Mouse (Mus musculus): ENCODE measurements around the gene Tspan10. TPM values are rescaled to one million over a fixed set of nuclear protein-coding genes. Genes with fewer than 3 reads are reported as not detected.

Tspan10 gene
- polyA plus RNA-seq, 1 experiment from 2014 or later, result not detected

DNA sequence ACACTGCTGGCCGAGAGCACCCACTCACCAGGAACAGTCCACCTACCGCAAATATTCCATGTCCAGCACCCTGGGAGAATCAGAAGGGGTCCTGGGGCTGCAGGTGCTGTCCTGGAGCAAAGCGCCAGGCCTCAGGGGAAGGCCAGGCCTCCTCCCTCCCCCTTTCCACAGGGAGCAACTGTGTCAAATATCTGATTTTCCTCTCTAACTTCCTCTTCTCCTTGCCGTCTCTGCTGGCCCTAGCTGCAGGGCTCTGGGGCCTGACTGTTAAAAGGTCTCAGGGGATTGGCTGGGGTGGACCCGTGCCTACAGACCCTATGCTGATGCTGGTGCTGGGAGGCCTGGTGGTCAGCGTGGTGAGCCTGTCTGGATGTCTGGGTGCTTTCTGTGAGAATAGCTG is 1.7 kb downstream of the Tspan10 start:
- no peak overlapping the region for H3K9ac ChIP-seq (ENCODE audit: low read length)

GRCm38 (mm10) chr11:120445475-120445874 is 3.0 kb downstream of the Tspan10 start:
- no peak overlapping the region for H3K4me2 ChIP-seq (replicated peaks; ENCODE audit: low read depth)
- no peak for ATAC-seq (ENCODE audit: low FRiP score, low TSS enrichment)
- DNase-seq (ENCODE audit: low spot score), result no peak
- WGBS, result 50% methylated on average over 3 of the region's 3 CpGs
- no peak overlapping the region for H3K9ac ChIP-seq (ENCODE audit: low read length)
- H3K27ac ChIP-seq (replicated peaks), result no peak overlapping the region
- H3K9me3 ChIP-seq (ENCODE audit: control insufficient read depth, low read length), result no peaks in the 10 kb centered on the region
- no peak overlapping the region for H3K4me3 ChIP-seq (ENCODE audit: low read depth, low read length)
- no peak for TF ChIP-seq EP300 (optimal IDR thresholded peaks at IDR 0.05)
- no peak for TF ChIP-seq CTCF (IDR thresholded peaks at IDR 0.05; ENCODE audit: low read depth)
- H3K4me1 ChIP-seq (replicated peaks; ENCODE audit: control insufficient read depth, insufficient read depth), result no peaks in the 10 kb centered on the region
- H3K36me3 ChIP-seq (ENCODE audit: control insufficient read depth, insufficient read depth, low read length), result no peaks in the 10 kb centered on the region
- no peaks in the 10 kb centered on the region for H3K27me3 ChIP-seq (ENCODE audit: control insufficient read depth, insufficient read depth, low read length)

More for the DNA sequence above, 1.7 kb downstream of the Tspan10 start:
- H3K4me1 ChIP-seq (replicated peaks; ENCODE audit: control insufficient read depth, insufficient read depth), result no peaks in the 10 kb centered on the region
- H3K9me3 ChIP-seq (ENCODE audit: control insufficient read depth, low read length), result no peaks in the 10 kb centered on the region
- H3K4me2 ChIP-seq (replicated peaks; ENCODE audit: low read depth), result no peak overlapping the region
- no peak overlapping the region for H3K4me3 ChIP-seq (ENCODE audit: low read depth, low read length)
- TF ChIP-seq CTCF (IDR thresholded peaks at IDR 0.05; ENCODE audit: low read depth) (no peak), EP300 (optimal IDR thresholded peaks at IDR 0.05) (no peak)
- 69% methylated on average over 6 of the region's 6 CpGs for WGBS
- no peak overlapping the region for H3K27ac ChIP-seq (replicated peaks)
- H3K27me3 ChIP-seq (ENCODE audit: control insufficient read depth, insufficient read depth, low read length), result no peaks in the 10 kb centered on the region
- H3K36me3 ChIP-seq (ENCODE audit: control insufficient read depth, insufficient read depth, low read length), result no peaks in the 10 kb centered on the region
- DNase-seq (ENCODE audit: low spot score) (no peak), ATAC-seq (ENCODE audit: low FRiP score, low TSS enrichment) (no peak)

DNA sequence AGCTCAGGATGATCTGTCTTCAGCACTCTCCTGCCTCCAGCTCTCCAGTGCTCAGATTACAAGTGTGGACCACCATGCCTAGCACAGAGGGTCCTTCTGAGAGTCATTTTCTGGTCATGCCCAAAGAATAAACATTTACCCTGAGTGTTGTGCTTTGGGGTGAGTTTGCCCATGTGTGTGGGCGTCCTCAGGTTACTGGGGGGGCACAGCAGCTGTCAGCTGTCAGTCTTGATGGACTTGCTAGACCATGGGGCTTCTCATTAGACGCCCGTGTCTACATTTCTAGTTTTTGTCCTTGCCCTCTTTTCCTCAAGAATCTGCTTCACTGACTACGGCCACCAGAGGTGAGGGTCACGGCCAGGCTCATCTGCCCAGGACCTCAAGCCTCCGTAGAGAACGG is 4.7 kb downstream of the Tspan10 start:
- no peaks in the 10 kb centered on the region for H3K27me3 ChIP-seq (ENCODE audit: control insufficient read depth, insufficient read depth, low read length)
- H3K9me3 ChIP-seq (ENCODE audit: control insufficient read depth, low read length), result no peaks in the 10 kb centered on the region
- no peaks in the 10 kb centered on the region for H3K4me1 ChIP-seq (replicated peaks; ENCODE audit: control insufficient read depth, insufficient read depth)
- TF ChIP-seq EP300 (optimal IDR thresholded peaks at IDR 0.05), result no peak
- TF ChIP-seq CTCF (IDR thresholded peaks at IDR 0.05; ENCODE audit: low read depth), result no peak
- no peak overlapping the region for H3K9ac ChIP-seq (ENCODE audit: low read length)
- ATAC-seq (ENCODE audit: low FRiP score, low TSS enrichment), result no peak
- DNase-seq (ENCODE audit: low spot score), result no peak
- H3K4me3 ChIP-seq (ENCODE audit: low read depth, low read length), result no peak overlapping the region
- 68% methylated on average over 7 of the region's 7 CpGs for WGBS
- no peak overlapping the region for H3K4me2 ChIP-seq (replicated peaks; ENCODE audit: low read depth)
- H3K36me3 ChIP-seq (ENCODE audit: control insufficient read depth, insufficient read depth, low read length), result no peaks in the 10 kb centered on the region
- no peak overlapping the region for H3K27ac ChIP-seq (replicated peaks)

DNA sequence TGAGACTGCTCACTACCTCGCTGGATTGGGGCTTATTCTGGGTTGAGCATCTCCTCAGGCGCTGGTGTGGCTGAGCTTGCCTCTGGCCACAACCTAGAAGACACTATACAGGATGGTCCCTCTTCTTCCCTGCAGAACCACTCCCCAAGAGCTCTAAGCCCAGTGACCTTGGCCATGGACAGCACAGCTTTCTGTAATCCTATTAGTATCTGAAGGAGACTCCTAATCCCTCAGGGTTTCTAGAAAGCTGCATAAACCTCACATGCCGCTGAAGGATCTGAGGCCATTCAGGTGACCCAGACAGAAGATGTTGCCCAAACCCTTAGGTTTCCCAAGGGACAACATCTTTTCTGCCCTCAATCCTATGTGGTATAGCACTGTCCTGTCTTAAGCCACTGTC is 9.8 kb downstream of the Tspan10 start:
- H3K27ac ChIP-seq (replicated peaks), result no peak overlapping the region
- no peaks in the 10 kb centered on the region for H3K9me3 ChIP-seq (ENCODE audit: control insufficient read depth, low read length)
- H3K4me1 ChIP-seq (replicated peaks; ENCODE audit: control insufficient read depth, insufficient read depth), result no peaks in the 10 kb centered on the region
- H3K4me3 ChIP-seq (ENCODE audit: low read depth, low read length), result no peak overlapping the region
- H3K36me3 ChIP-seq (ENCODE audit: control insufficient read depth, insufficient read depth, low read length), result no peaks in the 10 kb centered on the region
- no peak for DNase-seq (ENCODE audit: low spot score)
- H3K27me3 ChIP-seq (ENCODE audit: control insufficient read depth, insufficient read depth, low read length), result no peaks in the 10 kb centered on the region
- H3K4me2 ChIP-seq (replicated peaks; ENCODE audit: low read depth), result no peak overlapping the region
- ATAC-seq (ENCODE audit: low FRiP score, low TSS enrichment), result no peak
- H3K9ac ChIP-seq (ENCODE audit: low read length), result no peak overlapping the region
- TF ChIP-seq CTCF (IDR thresholded peaks at IDR 0.05; ENCODE audit: low read depth), result no peak
- no peak for TF ChIP-seq EP300 (optimal IDR thresholded peaks at IDR 0.05)
- WGBS, result 77% methylated on average over 3 of the region's 3 CpGs

GRCm38 (mm10) chr11:120453306-120453705 is 10.9 kb downstream of the Tspan10 start, which contains the start of gene Pde6g:
Pde6g (minus strand) TSS chr11:120453500.
- H3K4me2 ChIP-seq (replicated peaks; ENCODE audit: low read depth), result no peak within 1 kb of the TSS
- H3K9ac ChIP-seq (ENCODE audit: low read length), result no peak within 1 kb of the TSS
- TF ChIP-seq CTCF (IDR thresholded peaks at IDR 0.05; ENCODE audit: low read depth) (no peak), EP300 (optimal IDR thresholded peaks at IDR 0.05) (no peak)
- H3K36me3 ChIP-seq (ENCODE audit: control insufficient read depth, insufficient read depth, low read length), result no peaks in the 10 kb centered on the region
- H3K4me3 ChIP-seq (ENCODE audit: low read depth, low read length), result no peak within 1 kb of the TSS
- ATAC-seq (ENCODE audit: low FRiP score, low TSS enrichment), result no peak
- DNase-seq (ENCODE audit: low spot score), result no peak
- H3K4me1 ChIP-seq (replicated peaks; ENCODE audit: control insufficient read depth, insufficient read depth), result no peaks in the 10 kb centered on the region
- no peaks in the 10 kb centered on the region for H3K27me3 ChIP-seq (ENCODE audit: control insufficient read depth, insufficient read depth, low read length)
- no peak within 1 kb of the TSS for H3K27ac ChIP-seq (replicated peaks)
- no peaks in the 10 kb centered on the region for H3K9me3 ChIP-seq (ENCODE audit: control insufficient read depth, low read length)
- 84% methylated on average over 4 of the region's 4 CpGs for WGBS

DNA sequence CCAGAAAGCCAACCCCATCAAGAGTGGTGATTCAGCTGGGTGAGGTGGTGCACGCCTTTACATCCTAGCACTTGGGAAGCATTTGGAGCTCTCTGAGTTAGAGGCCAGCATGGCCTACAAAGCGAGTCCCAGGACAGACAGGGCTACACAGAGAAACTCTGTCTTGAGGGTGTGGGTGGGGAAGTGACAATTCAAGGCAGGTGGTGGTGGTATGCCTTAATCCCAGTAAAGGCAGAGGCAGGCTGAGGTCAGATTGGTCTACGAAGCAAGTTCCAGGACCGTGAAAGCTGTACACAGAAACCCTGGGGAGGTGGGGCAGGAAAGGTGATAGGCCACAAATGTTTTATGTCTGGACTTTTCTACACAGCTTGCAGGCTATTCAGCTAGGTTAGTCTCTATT is 12.5 kb downstream of the Tspan10 start:
- H3K27ac ChIP-seq (replicated peaks), result no peak overlapping the region
- no peak overlapping the region for H3K9ac ChIP-seq (ENCODE audit: low read length)
- ATAC-seq (ENCODE audit: low FRiP score, low TSS enrichment) (no peak), DNase-seq (ENCODE audit: low spot score) (no peak)
- H3K4me1 ChIP-seq (replicated peaks; ENCODE audit: control insufficient read depth, insufficient read depth), result 0 out of 2 replicates have a peak, but pooled peaks cover 4% of the 10 kb centered on the region
- no peaks in the 10 kb centered on the region for H3K9me3 ChIP-seq (ENCODE audit: control insufficient read depth, low read length)
- no peaks in the 10 kb centered on the region for H3K36me3 ChIP-seq (ENCODE audit: control insufficient read depth, insufficient read depth, low read length)
- H3K27me3 ChIP-seq (ENCODE audit: control insufficient read depth, insufficient read depth, low read length), result no peaks in the 10 kb centered on the region
- no peak for TF ChIP-seq EP300 (optimal IDR thresholded peaks at IDR 0.05)
- no peak for TF ChIP-seq CTCF (IDR thresholded peaks at IDR 0.05; ENCODE audit: low read depth)
- WGBS, result 89% methylated on average over 4 of the region's 4 CpGs
- H3K4me3 ChIP-seq (ENCODE audit: low read depth, low read length), result no peak overlapping the region
- no peak overlapping the region for H3K4me2 ChIP-seq (replicated peaks; ENCODE audit: low read depth)

All from stomach, postnatal 0 days (tissue).